ENCODE assay signal across 31 mouse cellular contexts in the genomic region with DNA sequence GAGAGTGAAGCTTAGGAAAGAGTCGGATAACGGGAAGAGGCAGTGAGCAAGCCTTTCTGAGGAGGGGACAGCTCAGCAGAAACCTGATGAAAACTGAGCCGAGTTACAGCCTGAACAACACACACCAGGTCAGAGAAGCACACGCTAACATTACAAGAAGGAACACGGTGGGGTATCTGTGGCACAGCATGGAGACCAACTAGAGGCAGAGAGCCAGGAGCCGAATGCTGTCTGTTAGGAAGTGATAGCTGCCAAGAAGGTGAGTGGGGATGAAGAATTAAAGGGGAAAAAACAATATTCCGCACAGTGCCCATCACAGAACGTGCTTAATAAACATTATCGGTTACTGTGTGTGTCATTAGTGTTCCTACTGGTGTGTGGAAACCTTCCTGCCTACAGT. TPM values are rescaled to one million over a fixed set of nuclear protein-coding genes. Genes with fewer than 3 reads are reported as not detected.
DNase-seq lines count a peak whose midpoint lies in the region; TF ChIP-seq lines count a peak whose summit lies in the region.
"Had no signal": no experiment of that assay in that cellular context is flagged by ENCODE, and none has a peak within 500 bp of the region (broad histone marks: within the 10 kb centered on the region; RNA-seq: fewer than 3 reads in every experiment).

No protein-coding gene starts in this region.

- no peak for TF ChIP-seq CTCF in cerebellum, adult 2 months (IDR thresholded peaks at IDR 0.05; ENCODE audit: borderline replicate concordance, insufficient read depth, low read depth, low read length)

- H3K4me1 ChIP-seq in cerebellum, adult 2 months (ENCODE audit: control insufficient read depth, insufficient read depth, low read length): peaks cover 6% of the 10 kb centered on the region; the same call in 1 of the 2 replicates

- no peak for TF ChIP-seq POLR2A in cerebellum, adult 2 months (IDR thresholded peaks at IDR 0.05; ENCODE audit: borderline replicate concordance, insufficient read depth, low read length)

- 22% methylated on average over 9 of the region's 9 CpGs for WGBS in cerebellum, adult 2 months

- peak; percentile 28 to 40 for DNase-seq in cerebellum, adult 2 months
- DNase-seq in cerebellum, postnatal 4 days (ENCODE audit: low spot score in 2 of 2): no peak
- peak; percentile 68 to 72 for DNase-seq in cerebellum, postnatal 10 days
- DNase-seq in cerebellum, adult 8-10 months: no peak
- peak; percentile 67 for DNase-seq in cerebellum, postnatal 14 days
- peak; percentile 34 for DNase-seq in cerebellum, postnatal 36 days
- DNase-seq in right cerebral cortex, postnatal 4 days: no peak
- DNase-seq: adrenal gland, postnatal 10 days; B cell, adult 2 months; embryo, embryonic 11 days; gastrocnemius, postnatal 25 days; heart, adult 2 months; kidney, adult 18-20 months had no signal

- H3K27ac ChIP-seq in cerebellum, adult 2 months (ENCODE audit: insufficient read depth, low read length): no peak overlapping the region
- H3K27ac ChIP-seq: embryonic facial prominence, embryonic 10.5 days; embryonic facial prominence, embryonic 13.5 days; forebrain, embryonic 12.5 days; forebrain, embryonic 15.5 days; heart, adult 2 months; heart, embryonic 10.5 days; hindbrain, embryonic 12.5 days; hindbrain, embryonic 15.5 days had no signal

- no peaks in the 10 kb centered on the region; the same call in 1 of the 2 replicates for H3K27me3 ChIP-seq in cerebellum, adult 2 months (ENCODE audit: control insufficient read depth, insufficient read depth, low read length)
- H3K27me3 ChIP-seq: CH12.LX; forebrain, embryonic 15.5 days had no signal

- H3K4me3 ChIP-seq in cerebellum, adult 2 months (replicated peaks; ENCODE audit: insufficient read depth, low read depth, low read length): no peak overlapping the region
- H3K4me3 ChIP-seq: embryonic facial prominence, embryonic 10.5 days; embryonic facial prominence, embryonic 13.5 days; erythroblast, embryonic 14.5 days; forebrain, embryonic 12.5 days; forebrain, embryonic 15.5 days; heart, adult 2 months; heart, embryonic 10.5 days; hindbrain, embryonic 12.5 days; hindbrain, embryonic 15.5 days had no signal

RNA-seq across cellular contexts. Expression of gene Pde11a, which starts 3.6 kb away (rescaled TPM):
- polyA plus RNA-seq in cerebellum, adult 2 months (2012; rRNA removed): 0.73 and 0.79 TPM in 2 replicates
- polyA plus RNA-seq: erythroblast, embryonic 14.5 days had no signal

RNA-seq across cellular contexts. Expression of gene Cyct, which starts 18.1 kb away (rescaled TPM):
- polyA plus RNA-seq in cerebellum, adult 2 months (2012; rRNA removed): not detected in 2 replicates
- polyA plus RNA-seq: cortical plate, adult 2 months; embryonic facial prominence, embryonic 10.5 days; embryonic facial prominence, embryonic 13.5 days; erythroblast, embryonic 14.5 days; forebrain, embryonic 12.5 days; G1E; gonadal fat pad, adult 2 months; heart, adult 2 months; heart, embryonic 14.5 days; heart, postnatal 0 days; hindbrain, embryonic 12.5 days; hindbrain, embryonic 15.5 days; inflammation-experienced regulatory T-cells, adult 6 months; intestine, embryonic 16.5 days; kidney, embryonic 14.5 days; Patski had no signal

RNA-seq across cellular contexts. Expression of gene Rbm45, which starts 27.6 kb away (rescaled TPM):
- 23.1 and 26.0 TPM in 2 replicates for polyA plus RNA-seq in cerebellum, adult 2 months (2012; rRNA removed)

Comparison
In these comparisons a context has a peak if more than half of its experiments do, and no peak if none do; other contexts are left out.
1. DNase-seq: peak in cerebellum, adult 2 months (2 of 2), cerebellum, postnatal 10 days (2 of 2), cerebellum, postnatal 14 days (2 of 2) and cerebellum, postnatal 36 days (2 of 2); none in cerebellum, postnatal 4 days (0 of 2), cerebellum, adult 8-10 months (single experiment) and right cerebral cortex, postnatal 4 days (single experiment).